Mouse (Mus musculus) embryonic facial prominence, embryonic 15.5 days (tissue): ENCODE measurements around the gene Slc10a4. TPM values are rescaled to one million over a fixed set of nuclear protein-coding genes. Genes with fewer than 3 reads are reported as not detected.

Source experiments
- ATAC-seq: fragments of 200-750 bp; cut with Nextera tagmentation; 2 replicates; pipeline ENCODE4 v1.8.0; 2017; ENCODE audit warnings: low read depth, moderate TSS enrichment; ENCODE audit not compliant: insufficient number of reproducible peaks, low FRiP score, low TSS enrichment
- H3K27ac ChIP-seq: fragments of 300-500 bp; sonication (generic); replicated peaks from 2 replicates; pipeline ENCODE4 v1.5.1; 2015; ENCODE audit warnings: mild to moderate bottlenecking, inconsistent platforms
- H3K27me3 ChIP-seq: fragments of 300-500 bp; sonication (generic); 2 replicates; pipeline ENCODE4 v1.6.1; 2015; ENCODE audit warnings: inconsistent platforms
- H3K36me3 ChIP-seq: fragments of 300-500 bp; sonication (generic); 2 replicates; pipeline ENCODE4 v1.6.1; 2015; ENCODE audit warnings: mild to moderate bottlenecking, inconsistent platforms
- H3K4me1 ChIP-seq: fragments of 300-500 bp; sonication (generic); 2 replicates; pipeline ENCODE4 v1.6.1; 2015; ENCODE audit warnings: inconsistent platforms
- H3K4me2 ChIP-seq: fragments of 300-500 bp; sonication (generic); replicated peaks from 2 replicates; pipeline ENCODE4 v1.6.1; 2015; ENCODE audit warnings: mild to moderate bottlenecking, inconsistent platforms
- H3K4me3 ChIP-seq: fragments of 300-500 bp; sonication (generic); replicated peaks from 2 replicates; pipeline ENCODE4 v1.5.1; 2015; ENCODE audit warnings: mild to moderate bottlenecking, inconsistent platforms
- H3K9ac ChIP-seq: fragments of 300-500 bp; sonication (generic); 2 replicates; pipeline ENCODE4 v1.6.1; 2015; ENCODE audit warnings: inconsistent platforms
- H3K9me3 ChIP-seq: fragments of 300-500 bp; sonication (generic); replicated peaks from 2 replicates; pipeline ENCODE4 v1.6.1; 2016; ENCODE audit warnings: inconsistent platforms
- WGBS: fragments of 180-500 bp; shearing (Covaris S2); methylation state at CpG from one replicate; pipeline ENCODE4 v1.1.7; 2015; 5-methylcytosine and 5-hydroxymethylcytosine counted together
- polyA plus RNA-seq: library from polyadenylated mRNA; unstranded; fragments of >200 nt; fragmentation: Nextera tagmentation; extraction: Ambion mirVana; gene quantifications from 2 replicates; pipeline ENCODE4 v1.2.1, GENCODE M21; 2015

The Slc10a4 gene
- 0.31 and 0.66 TPM in 2 replicates for polyA plus RNA-seq

DNA sequence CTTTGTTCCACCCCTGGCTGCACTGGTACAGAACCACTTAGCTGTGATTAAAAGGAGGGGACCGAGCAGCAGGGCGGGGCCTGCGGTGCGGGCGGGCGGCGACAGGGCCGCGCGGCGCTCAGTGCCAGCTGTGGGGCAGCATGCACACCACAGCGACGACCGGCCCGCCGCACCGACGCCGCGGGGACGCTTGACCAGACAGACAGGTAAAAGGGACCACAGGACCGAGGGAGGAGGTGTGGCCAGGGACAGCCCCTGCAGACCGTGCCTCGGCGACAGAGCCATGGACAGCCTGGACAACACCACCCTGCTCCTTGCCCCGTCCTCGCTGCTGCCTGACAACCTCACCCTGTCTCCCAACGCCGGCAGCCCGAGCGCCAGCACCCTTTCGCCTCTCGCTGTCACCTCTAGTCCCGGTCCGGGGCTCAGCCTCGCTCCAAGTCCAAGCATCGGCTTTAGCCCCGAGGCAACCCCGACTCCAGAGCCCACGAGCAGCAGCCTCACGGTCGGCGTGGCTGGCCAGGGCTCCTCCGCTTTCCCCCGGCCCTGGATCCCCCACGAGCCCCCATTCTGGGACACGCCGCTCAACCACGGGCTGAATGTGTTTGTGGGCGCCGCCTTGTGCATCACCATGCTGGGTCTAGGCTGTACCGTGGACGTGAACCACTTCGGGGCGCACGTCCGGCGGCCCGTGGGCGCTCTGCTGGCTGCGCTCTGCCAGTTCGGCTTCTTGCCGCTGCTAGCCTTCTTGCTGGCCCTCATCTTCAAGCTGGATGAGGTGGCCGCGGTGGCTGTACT lies at the start of gene Slc10a4:
TSS of gene Slc10a4 (plus strand) at position 100 of the 798 bp plus-strand sequence.
- peak; percentile 75; the same call in 1 of the 2 replicates for ATAC-seq
- Histone ChIP-seq H3K9ac (no peak within 1 kb of the TSS), H3K4me3 (peak within 1 kb of the TSS; percentile 44), H3K36me3 (no peaks in the 10 kb centered on the region), H3K9me3 (no peaks in the 10 kb centered on the region), H3K4me1 (peaks cover 9% of the 10 kb centered on the region), H3K27ac (no peak within 1 kb of the TSS), H3K27me3 (peaks cover 28% of the 10 kb centered on the region), H3K4me2 (peak within 1 kb of the TSS; percentile 81)
- 5% methylated on average over 65 of the region's 65 CpGs for WGBS

DNA sequence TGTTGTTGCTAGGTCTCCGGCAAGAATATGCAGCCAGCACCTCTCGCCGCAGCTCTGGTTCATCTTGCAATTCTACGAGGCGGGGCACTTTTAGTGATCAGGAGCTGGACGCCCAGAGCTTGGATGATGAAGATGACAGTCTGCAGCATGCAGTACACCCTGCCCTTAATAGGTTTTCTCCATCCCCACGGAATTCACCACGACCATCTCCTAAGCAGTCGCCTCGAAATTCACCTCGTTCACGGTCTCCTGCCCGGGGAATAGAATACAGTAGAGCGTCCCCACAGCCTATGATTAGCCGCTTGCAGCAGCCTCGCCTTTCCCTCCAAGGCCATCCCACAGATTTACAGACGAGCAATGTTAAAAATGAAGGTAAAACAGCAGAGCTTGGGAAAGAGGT lies 49.4 kb upstream of the Slc10a4 start:
- H3K4me3 ChIP-seq: no peak overlapping the region
- no peak overlapping the region for H3K9ac ChIP-seq
- H3K9me3 ChIP-seq: no peaks in the 10 kb centered on the region
- ATAC-seq: no peak
- H3K4me2 ChIP-seq: no peak overlapping the region
- H3K27me3 ChIP-seq: no peaks in the 10 kb centered on the region
- H3K36me3 ChIP-seq: peaks cover 7% of the 10 kb centered on the region; the same call in 1 of the 2 replicates
- no peaks in the 10 kb centered on the region for H3K4me1 ChIP-seq
- no peak overlapping the region for H3K27ac ChIP-seq
- WGBS: 89% methylated on average over 17 of the region's 17 CpGs

DNA sequence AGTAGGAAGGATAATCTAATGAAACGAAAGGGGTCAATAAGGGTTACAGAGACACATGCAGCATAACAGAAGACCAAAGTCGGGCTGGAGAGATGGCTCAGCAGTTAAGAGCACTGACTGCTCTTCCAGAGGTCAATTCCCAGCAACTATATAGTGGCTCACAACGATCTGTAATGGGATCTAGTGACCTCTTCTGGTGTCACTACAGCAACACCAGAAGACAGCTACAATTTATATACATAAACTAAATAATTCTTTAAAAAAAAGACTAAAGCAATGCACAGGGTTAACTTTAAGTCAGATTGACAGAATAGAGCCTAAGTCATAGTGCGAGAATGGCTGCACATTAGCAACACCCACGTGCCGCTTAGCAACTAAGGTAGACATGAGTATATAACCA lies 46.6 kb upstream of the Slc10a4 start:
- no peaks in the 10 kb centered on the region for H3K27me3 ChIP-seq
- H3K4me3 ChIP-seq: no peak overlapping the region
- peaks cover 14% of the 10 kb centered on the region; the same call in 1 of the 2 replicates for H3K36me3 ChIP-seq
- H3K4me2 ChIP-seq: no peak overlapping the region
- H3K9ac ChIP-seq: no peak overlapping the region
- no peaks in the 10 kb centered on the region for H3K4me1 ChIP-seq
- 80% methylated on average over 6 of the region's 6 CpGs for WGBS
- no peaks in the 10 kb centered on the region for H3K9me3 ChIP-seq
- no peak for ATAC-seq
- H3K27ac ChIP-seq: no peak overlapping the region

DNA sequence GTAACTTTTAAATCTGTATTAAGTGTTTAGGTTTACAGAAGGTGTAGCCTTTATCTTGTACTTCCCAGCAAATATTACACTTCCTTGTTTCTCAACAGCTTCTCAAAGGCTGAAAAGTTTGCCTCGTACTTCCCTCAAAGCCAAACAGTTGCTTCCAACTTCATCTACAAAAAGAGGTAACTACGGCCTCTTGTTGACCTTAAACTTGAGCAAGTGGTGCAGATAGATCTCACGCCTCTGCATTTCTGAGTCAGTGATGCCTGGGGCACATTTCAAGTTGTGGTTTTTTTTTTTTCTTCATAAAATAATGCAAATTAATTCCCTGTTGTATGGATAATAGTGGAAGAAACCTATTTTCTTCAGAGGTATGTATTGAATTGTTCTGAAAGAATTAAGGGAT lies 41.0 kb upstream of the Slc10a4 start:
- ATAC-seq: no peak
- no peak overlapping the region for H3K4me2 ChIP-seq
- no peaks in the 10 kb centered on the region for H3K9me3 ChIP-seq
- H3K4me1 ChIP-seq: no peaks in the 10 kb centered on the region
- 74% methylated on average over 3 of the region's 3 CpGs for WGBS
- H3K9ac ChIP-seq: no peak overlapping the region
- peaks cover 29% of the 10 kb centered on the region for H3K36me3 ChIP-seq
- H3K27me3 ChIP-seq: no peaks in the 10 kb centered on the region
- no peak overlapping the region for H3K27ac ChIP-seq
- no peak overlapping the region for H3K4me3 ChIP-seq

DNA sequence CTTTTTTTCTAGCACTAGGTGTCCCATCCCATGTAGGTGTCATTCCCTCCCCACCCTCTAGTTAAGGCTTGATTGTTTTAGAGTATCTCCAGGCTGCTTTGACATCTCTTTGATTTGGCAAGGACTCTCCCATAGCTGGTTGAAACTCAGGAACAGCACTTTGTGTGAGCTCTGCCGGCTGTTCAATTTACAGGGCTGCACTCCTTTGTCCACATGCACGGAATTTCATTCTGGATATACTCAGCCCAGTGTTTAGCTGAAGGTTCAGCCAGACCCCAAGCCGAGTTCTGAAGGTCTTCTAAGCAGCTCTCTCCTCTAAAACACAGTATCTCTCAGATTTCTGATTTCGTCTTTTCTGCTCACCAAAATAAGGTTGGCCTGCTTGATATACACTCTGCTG lies 34.2 kb upstream of the Slc10a4 start:
- no peaks in the 10 kb centered on the region for H3K4me1 ChIP-seq
- no peak overlapping the region for H3K27ac ChIP-seq
- peaks cover 41% of the 10 kb centered on the region for H3K36me3 ChIP-seq
- no peak for ATAC-seq
- no peak overlapping the region for H3K9ac ChIP-seq
- no peak overlapping the region for H3K4me3 ChIP-seq
- no peak overlapping the region for H3K4me2 ChIP-seq
- no peaks in the 10 kb centered on the region for H3K27me3 ChIP-seq
- no peaks in the 10 kb centered on the region for H3K9me3 ChIP-seq
- WGBS: 63% methylated on average over 4 of the region's 4 CpGs

DNA sequence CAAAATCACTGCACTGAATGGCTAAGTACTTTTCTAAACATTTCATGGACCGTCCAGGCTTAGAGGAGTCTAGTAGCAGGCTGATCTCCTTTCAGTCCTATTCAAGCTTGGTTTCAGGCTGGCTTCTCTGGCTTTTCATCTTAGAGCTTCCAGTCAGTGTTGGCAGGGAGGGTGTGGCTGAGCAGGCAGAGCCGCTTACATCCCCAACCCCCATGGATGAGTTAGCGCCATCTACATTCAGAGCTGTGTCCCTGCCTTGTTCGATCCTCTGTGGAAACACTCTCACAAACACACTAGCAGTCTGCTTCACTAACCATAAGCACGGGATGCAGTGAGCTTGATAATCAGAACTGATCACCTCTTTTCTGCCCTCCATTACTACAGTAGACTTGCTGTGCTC lies 33.7 kb upstream of the Slc10a4 start:
- Histone ChIP-seq H3K9ac (no peak overlapping the region), H3K4me2 (no peak overlapping the region), H3K36me3 (peaks cover 41% of the 10 kb centered on the region), H3K4me1 (no peaks in the 10 kb centered on the region), H3K9me3 (no peaks in the 10 kb centered on the region), H3K27me3 (no peaks in the 10 kb centered on the region), H3K4me3 (no peak overlapping the region), H3K27ac (no peak overlapping the region)
- no peak for ATAC-seq
- 61% methylated on average over 5 of the region's 5 CpGs for WGBS

DNA sequence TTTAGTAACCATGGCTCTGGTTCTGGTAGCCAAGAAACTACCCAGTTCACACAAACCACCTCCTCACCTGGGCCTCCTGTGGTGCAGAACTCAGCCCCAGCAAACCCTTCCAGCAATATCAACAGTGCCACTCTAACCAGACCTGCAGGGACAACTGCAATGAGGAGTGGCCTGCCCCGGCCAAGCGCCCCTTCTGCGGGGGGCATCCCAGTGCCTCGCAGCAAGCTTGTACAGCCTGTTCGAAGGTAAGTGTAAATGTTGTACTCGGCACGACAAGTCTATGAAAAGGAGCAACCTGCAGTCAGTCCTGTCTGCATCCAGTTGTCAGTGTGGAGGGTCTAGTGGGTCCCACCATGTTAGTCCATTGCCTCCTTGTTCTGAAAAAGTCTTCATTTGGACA lies 32.1 kb upstream of the Slc10a4 start, which contains the start of gene Gm10135:
TSS of gene Gm10135 (minus strand) at position 101 of the 400 bp plus-strand sequence.
- H3K9ac ChIP-seq: no peak within 1 kb of the TSS
- WGBS: 96% methylated on average over 7 of the region's 7 CpGs
- H3K9me3 ChIP-seq: no peaks in the 10 kb centered on the region
- no peak within 1 kb of the TSS for H3K4me2 ChIP-seq
- H3K4me3 ChIP-seq: no peak within 1 kb of the TSS
- no peaks in the 10 kb centered on the region for H3K4me1 ChIP-seq
- no peak; the same call in 1 of the 2 replicates for ATAC-seq
- H3K27me3 ChIP-seq: no peaks in the 10 kb centered on the region
- H3K27ac ChIP-seq: no peak within 1 kb of the TSS
- H3K36me3 ChIP-seq: peaks cover 35% of the 10 kb centered on the region

DNA sequence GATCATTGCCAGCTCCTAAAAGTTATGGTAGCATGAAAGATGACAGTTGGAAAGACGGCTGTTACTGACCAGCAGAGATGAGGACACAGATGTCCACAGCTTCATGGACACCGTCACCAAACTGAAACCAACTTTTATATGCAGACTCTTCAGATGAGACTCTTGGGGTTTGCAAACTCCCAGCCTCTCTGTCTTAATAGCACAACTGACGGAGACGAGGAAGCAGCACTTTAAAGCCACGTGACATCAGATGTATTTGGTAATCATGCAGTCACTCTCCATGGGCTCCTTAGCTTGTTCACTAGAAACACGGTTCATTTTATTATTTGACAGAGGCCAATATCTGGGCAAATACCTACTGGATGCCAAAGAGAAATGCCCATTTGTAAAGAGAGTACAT lies 30.7 kb upstream of the Slc10a4 start:
- Histone ChIP-seq H3K4me3 (no peak overlapping the region), H3K4me1 (no peaks in the 10 kb centered on the region), H3K4me2 (no peak overlapping the region), H3K27me3 (no peaks in the 10 kb centered on the region), H3K27ac (no peak overlapping the region), H3K9me3 (no peaks in the 10 kb centered on the region), H3K36me3 (peaks cover 36% of the 10 kb centered on the region), H3K9ac (no peak overlapping the region)
- no peak for ATAC-seq
- 85% methylated on average over 6 of the region's 6 CpGs for WGBS

DNA sequence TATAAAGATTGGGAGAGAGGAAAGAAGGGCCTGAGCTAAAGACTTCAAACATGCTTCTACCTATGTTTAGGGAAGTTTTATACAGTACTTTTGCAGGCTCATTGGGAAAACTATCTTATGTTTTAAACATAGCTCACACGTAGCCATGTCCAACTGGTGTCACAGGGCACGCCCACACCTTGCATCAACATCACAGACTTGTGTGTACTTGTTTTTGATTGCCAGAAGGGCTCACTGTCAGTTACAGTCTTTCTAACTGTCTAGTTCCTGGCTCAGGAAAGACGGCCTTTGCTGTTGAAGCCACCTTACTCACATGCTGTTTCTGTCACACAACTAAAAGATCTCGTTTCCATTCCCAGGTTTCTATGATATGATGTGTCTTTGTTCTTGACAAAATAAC lies 30.1 kb upstream of the Slc10a4 start:
- Histone ChIP-seq H3K9me3 (no peaks in the 10 kb centered on the region), H3K4me3 (no peak overlapping the region), H3K4me2 (no peak overlapping the region), H3K36me3 (peaks cover 36% of the 10 kb centered on the region), H3K27ac (no peak overlapping the region), H3K4me1 (peaks cover under 1% of the 10 kb centered on the region; the same call in 1 of the 2 replicates), H3K27me3 (no peaks in the 10 kb centered on the region), H3K9ac (no peak overlapping the region)
- ATAC-seq: no peak
- 67% methylated on average over 4 of the region's 4 CpGs for WGBS

DNA sequence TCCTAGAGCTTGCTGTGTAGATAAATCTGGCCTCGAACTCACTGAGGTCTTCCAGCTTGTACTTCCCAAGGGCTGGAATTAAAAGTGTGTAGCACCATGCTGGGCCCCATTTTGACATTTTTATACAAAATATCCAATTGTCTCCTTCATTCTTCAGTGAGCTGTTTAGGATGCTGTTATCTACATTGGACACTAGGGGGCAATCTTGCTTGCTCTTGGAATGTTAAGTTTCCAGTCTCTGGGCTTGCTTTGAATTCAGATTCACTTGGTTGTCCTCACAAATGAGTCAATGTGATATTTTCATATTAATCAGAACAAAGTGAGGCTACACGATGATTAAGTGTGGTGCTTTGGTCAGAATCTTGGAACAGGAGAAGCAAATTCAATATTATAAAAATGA lies 22.6 kb upstream of the Slc10a4 start:
- Histone ChIP-seq H3K9ac (no peak overlapping the region), H3K4me1 (peaks cover 4% of the 10 kb centered on the region; the same call in 1 of the 2 replicates), H3K4me2 (no peak overlapping the region), H3K36me3 (peaks cover 6% of the 10 kb centered on the region; the same call in 1 of the 2 replicates), H3K27ac (no peak overlapping the region), H3K4me3 (no peak overlapping the region), H3K27me3 (no peaks in the 10 kb centered on the region), H3K9me3 (no peaks in the 10 kb centered on the region)
- ATAC-seq: no peak
- 9% methylated on average over 2 of the region's 2 CpGs for WGBS

DNA sequence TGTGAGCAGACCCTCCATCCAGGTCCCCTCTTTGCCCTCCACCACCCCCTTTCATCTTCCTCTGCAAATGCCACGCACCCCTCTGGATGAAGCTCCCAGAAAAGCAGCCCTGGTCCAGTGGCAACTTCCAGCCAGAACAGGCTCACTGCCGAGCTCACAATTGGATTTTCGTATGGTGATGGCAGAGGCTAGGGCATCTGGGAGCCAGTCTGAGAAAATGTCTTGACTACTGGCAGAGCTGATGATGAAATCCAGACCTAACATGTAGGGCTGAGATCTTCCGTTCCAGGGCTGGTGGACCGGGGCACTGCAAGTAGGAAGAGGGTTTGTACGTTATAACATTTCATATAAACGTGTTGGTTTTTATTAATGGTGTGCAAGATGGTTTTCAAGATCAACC lies 18.9 kb upstream of the Slc10a4 start:
- WGBS: 71% methylated on average over 7 of the region's 7 CpGs
- H3K4me1 ChIP-seq: no peaks in the 10 kb centered on the region
- H3K4me3 ChIP-seq: no peak overlapping the region
- H3K9ac ChIP-seq: no peak overlapping the region
- ATAC-seq: no peak
- no peaks in the 10 kb centered on the region for H3K27me3 ChIP-seq
- H3K4me2 ChIP-seq: no peak overlapping the region
- H3K36me3 ChIP-seq: no peaks in the 10 kb centered on the region
- no peaks in the 10 kb centered on the region for H3K9me3 ChIP-seq
- H3K27ac ChIP-seq: no peak overlapping the region

DNA sequence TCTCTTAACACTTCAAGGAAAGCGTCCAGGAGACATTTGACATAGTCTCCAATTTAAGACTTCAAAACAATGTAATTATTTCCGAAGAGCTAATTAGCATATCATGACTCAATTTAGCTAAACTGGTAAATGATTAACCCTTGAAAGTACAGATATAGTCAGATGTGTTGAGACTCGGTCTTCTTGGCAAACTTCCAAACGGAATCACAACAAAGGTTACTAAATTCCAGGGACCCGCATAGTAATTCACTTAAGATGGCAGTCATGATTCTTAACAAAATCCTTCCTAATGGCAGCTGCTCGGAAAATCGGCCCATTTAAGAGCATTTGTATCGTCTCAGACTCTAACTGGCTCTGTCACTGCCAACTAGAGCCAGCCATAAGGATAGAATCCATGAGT lies 16.9 kb upstream of the Slc10a4 start:
- Histone ChIP-seq H3K36me3 (no peaks in the 10 kb centered on the region), H3K4me1 (no peaks in the 10 kb centered on the region), H3K9ac (no peak overlapping the region), H3K9me3 (no peaks in the 10 kb centered on the region), H3K4me3 (no peak overlapping the region), H3K4me2 (no peak overlapping the region), H3K27ac (no peak overlapping the region), H3K27me3 (no peaks in the 10 kb centered on the region)
- ATAC-seq: no peak
- WGBS: 36% methylated on average over 8 of the region's 8 CpGs
